Mouse (Mus musculus): Measurements from ENCODE around the gene Elovl5. TPM values are rescaled to one million over a fixed set of nuclear protein-coding genes. Genes with fewer than 3 reads are reported as not detected.

Gene Elovl5
- 77.5 and 92.5 TPM in 2 replicates for total RNA-seq (2017)

GRCm38 (mm10) chr9:77917074-77917621, at the start of gene Elovl5:
TSS of gene Elovl5 (plus strand) at chr9:77917364.
- ATAC-seq (replicated peaks in 1 of 2; ENCODE audit: insufficient read depth in 1 of 2, low FRiP score in 2 of 2, low TSS enrichment in 1 of 2, low read depth in 1 of 2, poor library complexity in 2 of 2, severe bottlenecking in 2 of 2): peak; percentile 92 to 95

GRCm38 (mm10) chr9:77891501-77891900, 25.7 kb upstream of the Elovl5 start:
- ATAC-seq (replicated peaks in 1 of 2; ENCODE audit: insufficient read depth in 1 of 2, low FRiP score in 2 of 2, low TSS enrichment in 1 of 2, low read depth in 1 of 2, poor library complexity in 2 of 2, severe bottlenecking in 2 of 2): no peak

GRCm38 (mm10) chr9:77898551-77898950, 18.6 kb upstream of the Elovl5 start:
- no peak for ATAC-seq (replicated peaks in 1 of 2; ENCODE audit: insufficient read depth in 1 of 2, low FRiP score in 2 of 2, low TSS enrichment in 1 of 2, low read depth in 1 of 2, poor library complexity in 2 of 2, severe bottlenecking in 2 of 2)

- ATAC-seq (replicated peaks in 1 of 2; ENCODE audit: insufficient read depth in 1 of 2, low FRiP score in 2 of 2, low TSS enrichment in 1 of 2, low read depth in 1 of 2, poor library complexity in 2 of 2, severe bottlenecking in 2 of 2): no peak
These were observed 13.0 kb upstream of the Elovl5 start for GRCm38 (mm10) chr9:77904133-77904532.

- no peak for ATAC-seq (replicated peaks in 1 of 2; ENCODE audit: insufficient read depth in 1 of 2, low FRiP score in 2 of 2, low TSS enrichment in 1 of 2, low read depth in 1 of 2, poor library complexity in 2 of 2, severe bottlenecking in 2 of 2)
These were observed 7.4 kb upstream of the Elovl5 start for GRCm38 (mm10) chr9:77909572-77910269.

GRCm38 (mm10) chr9:77910270-77911240, 6.6 kb upstream of the Elovl5 start:
- ATAC-seq (replicated peaks in 1 of 2; ENCODE audit: insufficient read depth in 1 of 2, low FRiP score in 2 of 2, low TSS enrichment in 1 of 2, low read depth in 1 of 2, poor library complexity in 2 of 2, severe bottlenecking in 2 of 2): peak; percentile 90 to 94

- ATAC-seq (replicated peaks in 1 of 2; ENCODE audit: insufficient read depth in 1 of 2, low FRiP score in 2 of 2, low TSS enrichment in 1 of 2, low read depth in 1 of 2, poor library complexity in 2 of 2, severe bottlenecking in 2 of 2): peak in 1 of 2 experiments; percentile 24; a peak in 1 of 4 replicates
These were observed 5.5 kb upstream of the Elovl5 start for GRCm38 (mm10) chr9:77911508-77912229.

- ATAC-seq (replicated peaks in 1 of 2; ENCODE audit: insufficient read depth in 1 of 2, low FRiP score in 2 of 2, low TSS enrichment in 1 of 2, low read depth in 1 of 2, poor library complexity in 2 of 2, severe bottlenecking in 2 of 2): no peak
These were observed 4.9 kb upstream of the Elovl5 start for GRCm38 (mm10) chr9:77912246-77912645.

- no peak for ATAC-seq (replicated peaks in 1 of 2; ENCODE audit: insufficient read depth in 1 of 2, low FRiP score in 2 of 2, low TSS enrichment in 1 of 2, low read depth in 1 of 2, poor library complexity in 2 of 2, severe bottlenecking in 2 of 2)
These were observed 2.5 kb upstream of the Elovl5 start for GRCm38 (mm10) chr9:77914616-77915015.

GRCm38 (mm10) chr9:77915791-77916190, 1.4 kb upstream of the Elovl5 start:
- ATAC-seq (replicated peaks in 1 of 2; ENCODE audit: insufficient read depth in 1 of 2, low FRiP score in 2 of 2, low TSS enrichment in 1 of 2, low read depth in 1 of 2, poor library complexity in 2 of 2, severe bottlenecking in 2 of 2): no peak

- ATAC-seq (replicated peaks in 1 of 2; ENCODE audit: insufficient read depth in 1 of 2, low FRiP score in 2 of 2, low TSS enrichment in 1 of 2, low read depth in 1 of 2, poor library complexity in 2 of 2, severe bottlenecking in 2 of 2): no peak
These were observed 513 bp downstream of the Elovl5 start for GRCm38 (mm10) chr9:77917622-77918131.

GRCm38 (mm10) chr9:77918211-77918610, 1.0 kb downstream of the Elovl5 start:
- ATAC-seq (replicated peaks in 1 of 2; ENCODE audit: insufficient read depth in 1 of 2, low FRiP score in 2 of 2, low TSS enrichment in 1 of 2, low read depth in 1 of 2, poor library complexity in 2 of 2, severe bottlenecking in 2 of 2): no peak; a peak in 1 of 4 replicates

- ATAC-seq (replicated peaks in 1 of 2; ENCODE audit: insufficient read depth in 1 of 2, low FRiP score in 2 of 2, low TSS enrichment in 1 of 2, low read depth in 1 of 2, poor library complexity in 2 of 2, severe bottlenecking in 2 of 2): no peak
These were observed 2.0 kb downstream of the Elovl5 start for GRCm38 (mm10) chr9:77918961-77919670.

- ATAC-seq (replicated peaks in 1 of 2; ENCODE audit: insufficient read depth in 1 of 2, low FRiP score in 2 of 2, low TSS enrichment in 1 of 2, low read depth in 1 of 2, poor library complexity in 2 of 2, severe bottlenecking in 2 of 2): no peak
These were observed 3.3 kb downstream of the Elovl5 start for GRCm38 (mm10) chr9:77920481-77920880.

GRCm38 (mm10) chr9:77921366-77922260, 4.4 kb downstream of the Elovl5 start:
- ATAC-seq (replicated peaks in 1 of 2; ENCODE audit: insufficient read depth in 1 of 2, low FRiP score in 2 of 2, low TSS enrichment in 1 of 2, low read depth in 1 of 2, poor library complexity in 2 of 2, severe bottlenecking in 2 of 2): no peak

- ATAC-seq (replicated peaks in 1 of 2; ENCODE audit: insufficient read depth in 1 of 2, low FRiP score in 2 of 2, low TSS enrichment in 1 of 2, low read depth in 1 of 2, poor library complexity in 2 of 2, severe bottlenecking in 2 of 2): peak; percentile 63 to 67
These were observed 6.6 kb downstream of the Elovl5 start for GRCm38 (mm10) chr9:77923774-77924173.
